Mouse (Mus musculus): ENCODE measurements at regions not wholly inside any gene's neighbourhood (a gene's known extent, or its start where the extent isn't known, plus 50 kb on each side); places are given as distances from the start of the nearest gene placed in this dataset.
"Not testable (repeated sequence)": the region's sequence is repeated elsewhere in the genome, so short reads cannot be mapped to it uniquely, and the experiment has no call there.

DNA sequence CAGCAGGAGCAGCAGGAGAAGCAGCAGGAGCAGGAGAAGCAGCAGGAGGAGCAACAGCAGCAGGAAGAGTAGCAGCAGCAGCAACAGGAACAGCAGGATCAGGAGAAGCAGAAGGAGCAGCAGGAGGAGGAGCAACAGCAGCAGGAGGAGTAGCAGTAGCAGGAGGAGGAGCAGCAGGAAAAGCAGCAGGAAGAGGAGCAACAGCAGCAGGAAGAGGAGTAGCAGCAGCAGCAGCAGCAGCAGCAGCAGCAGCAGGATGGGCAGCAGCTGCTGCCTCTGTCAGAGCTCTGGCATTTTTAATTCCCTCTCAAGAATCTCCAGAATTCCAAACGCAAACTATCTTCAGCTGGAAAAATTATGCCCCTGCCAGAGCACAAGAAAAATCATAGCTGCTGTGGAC is 205.0 kb upstream of the Peli2 start:
- no peak for ATAC-seq (replicated peaks; ENCODE audit: poor library complexity, severe bottlenecking)

DNA sequence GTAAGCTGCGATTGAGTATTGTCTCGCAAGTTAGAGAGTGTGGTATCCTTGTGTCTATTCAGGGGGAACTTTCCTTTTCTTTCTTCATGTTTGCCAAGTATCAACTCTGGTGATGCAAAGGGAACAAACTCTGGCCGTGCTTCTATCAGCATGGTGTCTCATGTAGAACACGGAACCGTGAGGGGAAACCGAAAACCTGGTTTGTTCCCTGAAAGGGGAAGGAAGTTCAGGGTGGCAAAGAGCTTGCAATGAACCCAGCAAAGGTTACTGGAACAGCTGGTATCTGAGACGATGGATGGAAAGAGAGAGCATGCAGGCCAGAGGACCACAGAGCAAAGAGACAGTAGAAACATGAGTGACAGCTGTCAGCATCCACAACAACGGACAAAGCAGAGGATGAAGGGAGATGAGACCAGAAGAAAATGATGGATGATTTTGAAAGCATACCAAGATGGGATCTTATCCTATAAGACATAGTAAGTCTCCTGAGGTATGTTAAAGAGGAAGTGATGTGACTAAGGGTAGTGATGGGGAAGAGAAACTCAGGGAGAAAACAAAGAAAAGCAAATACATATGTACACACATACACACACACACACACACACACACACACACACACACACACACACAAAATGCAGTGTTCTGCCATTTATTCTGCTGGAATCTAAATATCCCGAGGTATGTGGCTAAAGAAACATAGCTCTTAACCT is 199.8 kb upstream of the Peli2 start:
- peak; percentile 94 for ATAC-seq (replicated peaks; ENCODE audit: poor library complexity, severe bottlenecking)

DNA sequence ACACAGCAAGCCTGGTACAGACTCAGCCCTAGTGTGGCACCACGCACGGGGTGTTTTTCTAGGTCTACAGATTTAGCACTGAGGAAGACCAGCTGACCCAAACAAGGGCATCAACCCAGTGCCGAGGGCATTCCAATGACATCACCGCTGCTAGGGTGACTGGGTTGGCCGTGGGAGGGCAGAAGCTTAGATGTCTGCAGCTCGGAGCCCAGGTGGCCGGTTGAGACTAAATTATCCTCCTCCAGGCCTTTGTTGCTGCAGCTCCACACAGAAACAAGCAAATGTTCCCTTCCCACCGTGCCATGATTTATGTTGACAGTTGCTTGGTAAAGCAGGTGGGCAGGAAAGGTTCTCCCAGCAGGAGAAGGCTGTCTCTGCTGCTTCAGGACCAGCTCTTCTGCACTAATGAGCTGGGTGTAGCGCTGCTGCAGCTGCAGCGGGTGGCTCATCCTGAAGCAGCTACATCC is 198.8 kb upstream of the Peli2 start:
- no peak for ATAC-seq (replicated peaks; ENCODE audit: poor library complexity, severe bottlenecking)

DNA sequence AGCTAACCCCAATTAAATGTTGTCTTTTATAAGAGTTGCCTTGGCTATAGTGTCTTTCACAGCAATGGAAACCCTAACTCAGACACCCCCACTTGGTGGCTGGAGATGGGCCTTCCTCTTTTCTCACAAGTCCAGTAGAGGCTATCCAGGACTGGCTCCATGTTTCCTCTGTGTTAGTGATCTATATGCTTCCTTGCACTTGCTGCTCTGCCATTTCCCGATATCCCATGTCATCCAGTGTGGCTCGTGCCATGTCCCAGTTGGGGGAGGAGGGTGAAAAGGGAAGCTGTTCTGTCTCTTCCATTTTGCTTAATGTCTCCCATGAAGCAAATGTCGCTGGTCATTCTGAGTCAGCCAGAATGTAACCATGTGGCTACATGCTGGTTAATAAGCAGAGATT is 194.2 kb upstream of the Peli2 start:
- ATAC-seq (replicated peaks; ENCODE audit: poor library complexity, severe bottlenecking): no peak

DNA sequence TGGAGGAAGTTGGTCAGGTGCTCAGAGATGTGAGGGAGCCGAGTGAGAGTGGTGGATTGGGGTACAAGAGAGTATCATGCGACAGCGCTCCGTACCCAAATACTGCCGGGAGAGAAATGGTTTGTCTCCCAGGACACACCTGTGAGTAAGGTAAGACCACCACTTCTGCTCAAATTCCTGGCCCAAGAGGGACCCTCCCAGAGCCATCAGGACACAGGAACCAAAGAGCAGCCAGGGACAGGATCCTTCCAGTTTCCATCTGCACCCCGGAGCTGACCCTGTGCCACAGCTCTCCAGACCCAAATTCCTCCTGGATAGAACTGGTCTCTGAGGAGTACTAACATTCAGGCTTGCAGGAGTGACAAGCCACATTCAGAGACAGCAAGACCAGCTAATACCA is 185.2 kb upstream of the Peli2 start:
- no peak for ATAC-seq (replicated peaks; ENCODE audit: poor library complexity, severe bottlenecking)

DNA sequence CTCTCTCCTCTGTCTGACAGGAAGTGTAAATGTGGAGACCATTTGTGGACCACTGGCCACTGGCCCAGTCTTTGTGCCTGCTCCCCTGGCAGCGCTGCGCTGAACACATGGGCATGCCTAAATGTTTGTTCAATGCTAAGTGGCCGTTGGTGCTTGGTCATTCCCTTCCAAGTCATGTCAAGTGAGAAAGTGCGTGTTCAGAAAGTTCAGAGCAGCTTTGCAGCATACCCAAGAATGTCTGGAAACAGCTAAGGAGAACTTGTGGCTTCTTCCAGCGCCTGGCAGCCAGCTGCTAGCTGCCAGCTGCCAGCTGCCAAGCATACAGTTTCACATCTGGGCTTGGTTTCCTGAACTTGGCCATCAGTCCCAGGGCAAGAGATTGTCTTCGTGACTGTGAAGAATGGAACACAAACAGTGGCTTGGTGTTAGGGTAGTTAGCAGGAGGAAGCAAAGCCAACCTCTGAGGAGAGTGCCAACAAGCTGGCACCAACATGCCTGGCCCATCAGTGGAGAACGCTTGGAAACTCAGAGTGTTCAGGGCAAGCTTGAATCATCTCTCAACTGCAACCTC is 183.5 kb upstream of the Peli2 start:
- peak; percentile 58 for ATAC-seq (replicated peaks; ENCODE audit: poor library complexity, severe bottlenecking)

DNA sequence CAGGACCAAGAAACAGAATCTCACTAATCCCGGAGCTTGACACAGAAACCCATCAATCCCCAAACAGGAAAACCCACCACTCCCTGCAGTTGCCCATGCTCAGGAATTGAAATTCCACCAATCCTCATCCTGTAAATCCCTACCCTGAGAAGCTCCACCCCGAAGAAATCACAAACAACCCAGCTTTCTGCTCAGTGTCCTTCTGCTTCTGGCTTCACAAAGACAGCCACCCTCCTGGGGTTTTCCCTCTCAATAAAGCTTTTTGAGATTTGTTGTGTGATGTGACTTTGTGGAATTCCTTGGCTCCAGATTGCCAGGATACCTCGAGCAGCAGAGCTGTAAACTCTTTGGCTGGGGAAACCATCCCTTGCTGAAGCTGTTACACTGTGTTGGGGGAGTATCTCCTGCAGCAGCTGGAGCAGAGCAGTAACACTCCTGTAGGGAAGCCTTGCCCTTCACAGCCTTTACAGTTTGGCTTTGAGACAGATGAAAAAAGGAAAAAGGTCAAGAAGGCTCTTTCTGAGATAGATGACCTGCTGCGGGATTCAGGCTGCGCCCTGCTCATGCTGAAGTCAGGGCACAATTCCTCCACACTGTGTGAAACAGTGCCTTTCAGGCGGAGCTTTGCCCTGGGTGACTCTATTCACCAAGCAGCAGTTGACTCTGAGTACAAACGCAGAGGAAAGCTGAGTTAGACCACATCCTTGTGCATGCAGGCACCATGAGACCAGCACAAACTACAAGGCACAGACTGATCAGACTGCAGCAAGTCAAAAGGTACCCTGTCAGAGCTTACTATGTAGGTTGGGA is 180.6 kb upstream of the Peli2 start:
- ATAC-seq (replicated peaks; ENCODE audit: poor library complexity, severe bottlenecking): no peak

DNA sequence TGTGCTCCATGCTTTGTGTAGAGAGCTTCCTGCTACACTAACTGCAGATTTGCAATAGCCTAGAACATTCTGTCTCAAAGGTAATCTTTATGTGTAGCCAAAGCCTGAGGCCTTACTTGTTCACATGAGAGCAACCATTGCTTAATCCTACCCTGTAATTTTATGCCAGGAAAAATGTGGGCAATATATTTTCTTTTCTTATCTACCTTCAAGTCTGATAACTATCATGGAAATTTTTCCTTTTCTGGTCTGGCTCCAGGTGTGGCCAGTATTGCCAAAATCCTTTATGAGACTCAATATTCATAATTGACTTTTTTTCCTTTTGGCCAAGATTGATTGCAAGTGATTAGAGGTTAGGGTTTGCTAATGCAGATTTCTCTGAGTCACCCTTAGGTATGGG is 178.0 kb upstream of the Peli2 start:
- no peak for ATAC-seq (replicated peaks; ENCODE audit: poor library complexity, severe bottlenecking)

DNA sequence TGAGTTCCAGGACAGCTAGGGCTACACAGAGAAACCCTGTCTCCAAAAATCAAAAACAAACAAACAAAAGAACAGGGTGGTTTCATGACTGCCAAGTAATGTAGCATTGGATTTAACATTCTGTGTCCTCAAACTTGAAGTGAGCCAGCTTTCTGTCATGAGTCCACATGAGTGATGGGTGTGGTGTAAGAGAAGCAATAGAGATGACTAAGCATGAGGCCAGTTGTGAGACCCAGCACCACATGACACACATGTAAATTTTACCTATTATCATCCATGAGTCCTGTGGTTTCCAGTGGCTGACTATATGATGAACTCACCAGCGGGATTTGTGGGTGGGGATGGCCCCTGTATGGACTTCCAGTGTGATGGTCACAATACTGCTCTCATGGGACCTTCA is 176.0 kb upstream of the Peli2 start:
- ATAC-seq (replicated peaks; ENCODE audit: poor library complexity, severe bottlenecking): no peak

DNA sequence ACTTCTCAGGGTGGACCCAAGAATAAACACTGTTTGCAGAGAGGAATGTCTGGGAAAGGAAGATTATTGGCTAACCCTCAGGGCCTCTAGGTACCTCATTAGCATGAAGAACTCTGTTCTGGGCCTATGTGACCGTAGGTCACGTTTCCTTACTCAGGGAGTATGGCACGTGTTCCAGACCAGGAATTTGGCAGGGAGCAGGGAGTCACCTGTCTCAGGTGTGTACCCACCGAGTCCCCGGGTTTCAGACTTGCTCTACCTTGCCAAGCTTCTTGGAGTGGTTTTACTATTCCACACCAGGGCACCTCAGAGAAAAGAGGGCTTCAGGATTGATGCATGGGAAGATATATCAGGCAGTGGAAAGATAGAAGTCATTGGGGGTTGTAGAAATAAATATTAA is 169.6 kb upstream of the Peli2 start:
- no peak for ATAC-seq (replicated peaks; ENCODE audit: poor library complexity, severe bottlenecking)

DNA sequence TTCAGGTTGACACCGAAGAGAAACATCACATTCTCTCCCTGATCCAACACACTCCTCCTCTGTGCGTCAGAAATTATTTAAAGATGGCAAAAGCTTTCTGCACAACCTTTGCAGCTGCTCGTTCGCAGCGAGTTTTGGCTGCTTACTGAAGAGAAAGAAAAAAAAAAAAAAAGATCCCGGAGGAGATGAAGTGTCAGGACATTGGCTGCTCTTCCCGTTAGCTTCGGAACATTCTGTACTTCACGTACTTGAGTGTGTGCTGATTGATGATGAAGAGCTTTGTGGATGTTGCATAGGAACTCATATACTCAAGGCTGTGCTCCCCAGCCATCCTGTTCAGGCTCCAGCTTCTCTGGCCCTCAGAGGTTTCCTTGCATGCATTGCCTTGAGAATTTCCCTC is 162.5 kb upstream of the Peli2 start:
- no peak for ATAC-seq (replicated peaks; ENCODE audit: poor library complexity, severe bottlenecking)

DNA sequence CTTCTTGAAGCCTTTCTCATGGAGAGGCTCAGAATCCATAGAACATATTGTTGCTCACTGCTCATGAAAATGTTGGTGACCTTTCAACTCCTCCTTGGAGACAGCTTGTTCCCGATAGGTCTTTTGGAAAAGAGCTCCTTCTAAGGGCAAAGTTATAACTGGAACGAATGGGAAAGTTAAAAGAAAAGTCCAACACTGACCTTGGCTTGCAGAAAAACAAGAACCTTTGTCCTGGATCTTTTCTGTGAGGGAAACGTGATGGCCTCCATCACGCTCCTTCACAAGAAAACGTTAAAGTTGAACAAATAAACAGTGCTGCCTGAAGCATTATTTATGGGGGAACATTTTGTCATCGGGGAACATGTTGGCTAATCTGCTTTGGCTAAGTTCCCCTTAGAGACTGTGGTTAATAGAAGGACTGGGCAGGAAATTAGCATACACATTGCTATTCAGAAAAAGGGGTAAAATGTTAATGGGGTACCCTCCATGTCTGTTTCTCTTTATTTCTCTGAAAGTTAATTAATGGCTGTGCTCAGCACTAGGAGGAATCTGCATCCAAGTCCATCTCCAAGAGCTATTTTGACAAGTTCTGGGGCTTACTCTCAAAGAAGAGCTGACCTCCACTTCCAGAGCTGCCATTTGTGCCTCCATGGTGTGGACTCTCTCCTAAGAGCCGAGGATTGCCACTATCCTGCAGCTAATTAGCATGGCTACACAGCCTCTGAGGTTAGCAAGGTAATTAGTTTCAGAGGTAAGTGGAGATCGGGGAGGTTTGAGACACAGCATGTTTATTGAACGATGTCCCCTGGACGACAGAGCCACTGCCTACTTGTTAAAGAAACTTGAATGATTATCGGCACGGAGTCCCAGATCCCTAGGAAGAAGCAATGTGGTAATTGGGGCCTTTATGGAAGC is 161.0 kb upstream of the Peli2 start:
- ATAC-seq (replicated peaks; ENCODE audit: poor library complexity, severe bottlenecking): no peak

DNA sequence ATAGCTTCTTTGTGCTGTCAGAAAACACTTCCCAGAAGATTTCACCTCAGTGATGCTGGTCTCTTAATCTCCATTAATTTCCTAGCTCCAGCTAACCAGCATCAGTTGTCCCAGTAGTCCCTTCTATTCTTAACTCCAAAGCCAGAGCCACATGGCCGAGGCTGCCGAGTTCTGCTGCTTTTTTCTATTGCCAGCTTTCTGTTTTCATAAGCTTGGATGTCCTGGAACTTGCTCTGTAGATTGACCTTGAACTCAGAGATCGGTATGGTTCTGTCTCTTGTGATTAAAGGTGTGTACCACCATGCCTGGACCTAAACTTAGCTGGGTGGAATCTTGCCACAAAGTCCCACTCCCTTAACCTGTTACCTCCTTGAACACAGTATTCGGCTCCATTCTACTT is 155.8 kb upstream of the Peli2 start:
- ATAC-seq (replicated peaks; ENCODE audit: poor library complexity, severe bottlenecking): not testable (repeated sequence)

DNA sequence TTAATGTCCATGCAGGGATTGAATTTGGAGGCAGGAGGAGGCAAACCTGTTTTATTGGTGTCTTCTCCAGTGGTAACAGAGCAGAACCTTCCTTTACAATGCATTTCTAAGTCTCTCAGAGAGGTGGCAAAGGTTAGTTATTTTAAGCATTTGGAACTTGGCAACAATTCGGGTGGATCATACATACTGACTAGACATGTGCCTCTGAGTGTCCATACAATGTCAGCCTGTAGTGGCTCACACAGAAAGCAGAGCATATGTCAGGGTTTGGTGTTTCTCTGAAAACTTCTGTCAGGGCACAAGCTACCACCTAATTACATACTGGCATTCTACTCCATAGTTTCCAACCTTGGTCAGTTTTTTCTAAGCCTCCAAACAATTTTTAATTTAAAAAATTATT is 150.8 kb upstream of the Peli2 start:
- no peak for ATAC-seq (replicated peaks; ENCODE audit: poor library complexity, severe bottlenecking)

DNA sequence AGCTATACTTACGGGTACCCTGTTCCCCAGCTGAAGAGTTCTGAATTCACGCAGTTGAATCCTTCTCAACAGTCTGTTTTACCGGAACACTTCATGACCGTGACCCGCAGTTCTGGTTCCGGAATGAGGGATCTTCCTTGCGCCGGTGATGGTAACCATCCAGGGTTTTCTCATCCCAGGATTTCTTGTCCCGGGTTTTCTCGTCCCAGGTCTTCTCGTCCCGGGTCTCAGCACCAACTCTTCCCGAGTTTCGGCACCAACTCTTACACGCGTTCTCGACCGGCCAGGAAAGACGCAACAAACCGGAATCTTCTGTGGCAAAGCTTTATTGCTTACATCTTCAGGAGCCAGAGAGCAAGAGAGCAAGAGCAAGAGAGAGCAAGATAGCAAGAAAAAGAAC is 147.5 kb upstream of the Peli2 start:
- ATAC-seq (replicated peaks; ENCODE audit: poor library complexity, severe bottlenecking): not testable (repeated sequence)

DNA sequence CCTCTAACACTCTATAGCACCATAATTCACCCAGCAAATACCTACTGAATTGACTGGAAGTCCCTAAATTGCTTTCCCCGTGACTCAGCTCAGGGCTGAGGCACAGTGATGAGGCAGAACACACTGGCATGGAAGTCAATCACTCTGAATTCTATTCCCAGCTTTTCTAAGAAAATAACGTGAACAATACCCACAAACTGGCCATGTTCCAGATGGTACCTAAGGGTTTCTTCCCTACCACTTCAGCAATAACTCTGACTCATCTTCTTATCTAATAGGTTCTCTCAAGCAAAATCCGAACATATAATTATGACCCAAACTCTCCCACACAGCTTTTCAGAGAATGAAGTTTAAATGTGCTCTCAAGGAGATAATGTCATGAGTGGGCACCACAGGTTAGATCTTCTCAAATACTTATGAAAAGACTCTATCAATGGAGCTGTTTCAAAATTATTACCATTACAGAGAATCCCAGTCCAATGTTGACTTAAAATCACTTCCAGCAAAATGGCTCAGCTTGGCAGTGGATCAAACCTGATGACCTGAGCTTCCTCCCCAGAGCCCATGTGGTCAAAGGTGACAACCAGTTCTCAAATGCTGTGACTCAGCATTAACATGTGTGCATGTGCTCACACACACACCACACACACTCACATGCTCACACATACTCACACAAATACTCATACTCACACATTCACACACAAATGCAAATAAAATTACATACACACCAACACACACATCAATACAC is 137.5 kb upstream of the Peli2 start:
- ATAC-seq (replicated peaks; ENCODE audit: poor library complexity, severe bottlenecking): no peak

DNA sequence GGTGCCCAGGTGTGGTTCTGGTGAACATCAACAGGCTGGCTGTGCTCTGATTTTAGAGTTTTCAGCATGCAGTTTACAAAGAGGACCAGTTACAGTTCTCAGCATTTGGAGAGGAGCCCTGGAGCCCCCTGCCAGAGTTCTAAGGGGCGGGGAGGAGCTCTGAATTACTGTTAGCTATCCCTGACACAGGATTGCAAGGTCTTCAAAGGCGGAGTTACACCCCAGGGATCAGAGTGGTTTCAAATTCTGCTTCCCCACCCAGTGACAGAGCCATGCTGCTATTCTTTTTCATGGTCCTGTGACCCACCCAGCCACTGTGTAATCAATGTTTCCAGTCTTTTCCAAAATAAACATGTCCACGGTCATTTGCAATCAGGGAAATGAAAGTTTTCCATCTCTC is 134.1 kb upstream of the Peli2 start:
- ATAC-seq (replicated peaks; ENCODE audit: poor library complexity, severe bottlenecking): no peak

DNA sequence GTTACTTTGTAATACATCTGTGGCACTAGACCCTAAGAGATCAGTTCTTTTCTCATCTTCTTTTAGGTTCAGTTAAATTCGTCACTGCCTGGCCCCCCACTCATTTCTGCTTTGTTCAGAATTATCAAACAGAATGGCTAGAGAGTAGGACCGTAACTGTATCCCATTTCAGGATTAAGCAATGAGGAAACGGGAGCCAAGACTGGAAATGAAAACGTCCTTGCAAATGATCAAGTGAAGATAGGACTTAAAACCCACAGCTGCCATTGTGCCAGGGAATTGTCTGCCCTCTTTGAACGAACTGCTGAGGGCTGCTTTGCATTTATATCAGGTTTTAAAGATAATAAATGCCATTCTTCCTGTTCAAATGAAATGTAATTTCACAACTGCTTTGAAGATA is 133.7 kb upstream of the Peli2 start:
- ATAC-seq (replicated peaks; ENCODE audit: poor library complexity, severe bottlenecking): no peak

DNA sequence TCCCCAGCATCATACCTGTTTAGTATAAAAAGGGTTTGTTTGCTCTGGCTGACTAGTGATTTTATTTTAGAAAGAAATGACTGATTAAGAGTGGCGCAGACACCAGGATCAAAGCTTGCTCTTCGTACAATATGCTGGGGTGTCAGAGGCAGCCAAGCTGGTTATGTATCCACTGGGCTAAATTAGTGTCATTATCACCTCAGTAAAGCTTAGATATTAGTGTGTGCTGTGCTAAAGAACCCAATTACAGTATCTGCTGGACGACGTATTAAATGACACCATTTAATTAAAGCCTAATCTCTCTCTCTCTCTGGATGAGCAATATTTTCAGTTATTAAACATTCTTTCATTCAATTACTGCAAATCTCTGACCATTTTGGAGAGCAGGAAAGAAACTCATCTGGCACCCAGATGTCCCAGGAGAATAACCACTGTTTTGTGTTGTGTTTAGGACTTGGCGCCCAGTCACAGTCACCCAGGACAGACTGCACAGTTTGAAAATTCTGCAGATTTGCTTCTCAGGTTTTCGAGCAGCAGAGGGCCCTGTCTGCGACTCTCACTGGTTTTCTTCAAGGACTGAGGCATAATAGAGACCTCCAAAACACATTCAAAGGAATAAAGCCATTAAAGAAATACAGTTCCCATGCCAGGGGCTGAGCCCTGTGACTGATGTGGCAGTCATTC is 133.1 kb upstream of the Peli2 start:
- no peak for ATAC-seq (replicated peaks; ENCODE audit: poor library complexity, severe bottlenecking)
